Mouse (Mus musculus): ENCODE measurements around the gene Nup35. TPM values are rescaled to one million over a fixed set of nuclear protein-coding genes. Genes with fewer than 3 reads are reported as not detected.

Gene Nup35
- polyA plus RNA-seq, 1 experiment: 17.1 TPM

DNA sequence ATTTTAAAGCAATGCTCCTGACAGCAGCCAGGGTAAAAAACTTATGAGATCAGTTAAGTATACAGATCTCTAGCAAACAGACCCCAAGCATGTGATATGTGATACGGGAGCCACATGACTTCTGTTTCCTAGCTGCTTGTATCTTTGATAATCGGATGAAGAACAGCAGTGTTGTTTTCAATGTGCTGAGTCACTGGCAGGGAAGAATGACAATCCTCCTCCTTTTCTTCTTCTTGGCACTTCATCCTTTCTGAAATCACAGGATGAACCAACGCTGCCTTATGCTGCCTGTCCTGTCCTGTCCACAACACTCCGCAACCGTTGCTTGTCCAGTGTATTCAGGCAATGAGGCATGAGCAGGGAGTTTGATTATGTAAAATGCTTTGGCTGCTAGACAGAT is 20.1 kb upstream of the Nup35 start:
- TF ChIP-seq E2F4 (IDR thresholded peaks at IDR 0.05; ENCODE audit: insufficient read depth) (no peak), CEBPB (IDR thresholded peaks at IDR 0.05; ENCODE audit: insufficient read depth, poor library complexity, severe bottlenecking) (no peak), SRF (IDR thresholded peaks at IDR 0.05; ENCODE audit: control insufficient read depth, insufficient read length, low read depth) (no peak), MYOD1 (IDR thresholded peaks at IDR 0.05; ENCODE audit: control insufficient read depth in 1 of 3, insufficient read length in 2 of 3, low read depth in 2 of 3) (no peak), TCF3 (IDR thresholded peaks at IDR 0.05; ENCODE audit: insufficient read length, low read depth) (no peak), USF1 (IDR thresholded peaks at IDR 0.05; ENCODE audit: low read depth) (no peak), POLR2AphosphoS2 (IDR thresholded peaks at IDR 0.05; ENCODE audit: insufficient read length, low read depth) (no peak), MYOG (IDR thresholded peaks at IDR 0.05; ENCODE audit: control insufficient read depth in 1 of 3, insufficient read depth in 1 of 3, insufficient read length in 2 of 3, low read depth in 2 of 3) (no peak), MAX (IDR thresholded peaks at IDR 0.05; ENCODE audit: low read depth) (no peak), POLR2A (IDR thresholded peaks at IDR 0.05; ENCODE audit: insufficient read length, low read depth) (no peak), TCF12 (IDR thresholded peaks at IDR 0.05; ENCODE audit: insufficient read depth, poor library complexity, severe bottlenecking) (no peak), REST (IDR thresholded peaks at IDR 0.05; ENCODE audit: insufficient read depth, insufficient read length) (no peak)
- H3K36me3 ChIP-seq (ENCODE audit: control insufficient read depth, insufficient read depth): no peaks in the 10 kb centered on the region
- H3K4me2 ChIP-seq (ENCODE audit: low read depth): no peak overlapping the region
- H3ac ChIP-seq (ENCODE audit: control insufficient read depth, insufficient read length): no peak overlapping the region
- H3K79me2 ChIP-seq (ENCODE audit: control insufficient read depth, insufficient read depth): no peaks in the 10 kb centered on the region
- H3K4me3 ChIP-seq: no peak overlapping the region
- no peaks in the 10 kb centered on the region for H3K27me3 ChIP-seq (ENCODE audit: control insufficient read depth, insufficient read depth, insufficient read length)

- Histone ChIP-seq H3K4me3 (no peak overlapping the region), H3K4me2 (ENCODE audit: low read depth) (no peak overlapping the region), H3ac (ENCODE audit: control insufficient read depth, insufficient read length) (no peak overlapping the region), H3K36me3 (ENCODE audit: control insufficient read depth, insufficient read depth) (no peaks in the 10 kb centered on the region), H3K27me3 (ENCODE audit: control insufficient read depth, insufficient read depth, insufficient read length) (no peaks in the 10 kb centered on the region), H3K79me2 (ENCODE audit: control insufficient read depth, insufficient read depth) (no peaks in the 10 kb centered on the region)
- TF ChIP-seq MYOG (IDR thresholded peaks at IDR 0.05; ENCODE audit: control insufficient read depth in 1 of 3, insufficient read depth in 1 of 3, insufficient read length in 2 of 3, low read depth in 2 of 3) (no peak), TCF3 (IDR thresholded peaks at IDR 0.05; ENCODE audit: insufficient read length, low read depth) (no peak), USF1 (IDR thresholded peaks at IDR 0.05; ENCODE audit: low read depth) (no peak), CEBPB (IDR thresholded peaks at IDR 0.05; ENCODE audit: insufficient read depth, poor library complexity, severe bottlenecking) (no peak), MAX (IDR thresholded peaks at IDR 0.05; ENCODE audit: low read depth) (no peak), POLR2A (IDR thresholded peaks at IDR 0.05; ENCODE audit: insufficient read length, low read depth) (no peak), SRF (IDR thresholded peaks at IDR 0.05; ENCODE audit: control insufficient read depth, insufficient read length, low read depth) (no peak), MYOD1 (IDR thresholded peaks at IDR 0.05; ENCODE audit: control insufficient read depth in 1 of 3, insufficient read length in 2 of 3, low read depth in 2 of 3) (no peak), POLR2AphosphoS2 (IDR thresholded peaks at IDR 0.05; ENCODE audit: insufficient read length, low read depth) (no peak), E2F4 (IDR thresholded peaks at IDR 0.05; ENCODE audit: insufficient read depth) (no peak), TCF12 (IDR thresholded peaks at IDR 0.05; ENCODE audit: insufficient read depth, poor library complexity, severe bottlenecking) (no peak), REST (IDR thresholded peaks at IDR 0.05; ENCODE audit: insufficient read depth, insufficient read length) (no peak)
Measured at GRCm38 (mm10) chr2:80599850-80600249, 17.2 kb upstream of the Nup35 start.

DNA sequence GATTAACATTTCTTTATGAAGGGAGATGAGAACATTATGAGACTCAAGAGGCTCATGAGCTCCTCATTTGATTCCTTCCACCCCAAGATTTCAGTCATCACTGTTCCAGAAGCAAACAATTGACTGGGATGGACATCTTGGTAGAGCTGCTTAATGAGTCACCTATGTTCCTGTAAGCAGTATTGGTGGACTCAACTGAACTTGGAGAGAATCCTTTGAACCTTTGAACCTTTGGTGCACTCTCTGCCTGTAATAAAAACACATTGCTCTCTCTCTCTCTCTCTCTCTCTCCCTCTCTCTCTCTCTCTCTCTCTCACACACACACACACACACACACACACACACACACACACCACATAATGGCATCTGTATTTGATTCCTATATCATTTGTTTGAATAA is 16.4 kb upstream of the Nup35 start:
- TF ChIP-seq MYOG (IDR thresholded peaks at IDR 0.05; ENCODE audit: control insufficient read depth in 1 of 3, insufficient read depth in 1 of 3, insufficient read length in 2 of 3, low read depth in 2 of 3): no peak
- no peak for TF ChIP-seq TCF12 (IDR thresholded peaks at IDR 0.05; ENCODE audit: insufficient read depth, poor library complexity, severe bottlenecking)
- no peak for TF ChIP-seq POLR2A (IDR thresholded peaks at IDR 0.05; ENCODE audit: insufficient read length, low read depth)
- no peak for TF ChIP-seq USF1 (IDR thresholded peaks at IDR 0.05; ENCODE audit: low read depth)
- TF ChIP-seq POLR2AphosphoS2 (IDR thresholded peaks at IDR 0.05; ENCODE audit: insufficient read length, low read depth): no peak
- TF ChIP-seq SRF (IDR thresholded peaks at IDR 0.05; ENCODE audit: control insufficient read depth, insufficient read length, low read depth): no peak
- TF ChIP-seq REST (IDR thresholded peaks at IDR 0.05; ENCODE audit: insufficient read depth, insufficient read length): no peak
- no peak for TF ChIP-seq E2F4 (IDR thresholded peaks at IDR 0.05; ENCODE audit: insufficient read depth)
- TF ChIP-seq TCF3 (IDR thresholded peaks at IDR 0.05; ENCODE audit: insufficient read length, low read depth): no peak
- H3K4me3 ChIP-seq: no peak overlapping the region
- H3K27me3 ChIP-seq (ENCODE audit: control insufficient read depth, insufficient read depth, insufficient read length): no peaks in the 10 kb centered on the region
- H3K4me2 ChIP-seq (ENCODE audit: low read depth): no peak overlapping the region
- no peaks in the 10 kb centered on the region for H3K79me2 ChIP-seq (ENCODE audit: control insufficient read depth, insufficient read depth)
- H3ac ChIP-seq (ENCODE audit: control insufficient read depth, insufficient read length): no peak overlapping the region
- no peaks in the 10 kb centered on the region for H3K36me3 ChIP-seq (ENCODE audit: control insufficient read depth, insufficient read depth)

DNA sequence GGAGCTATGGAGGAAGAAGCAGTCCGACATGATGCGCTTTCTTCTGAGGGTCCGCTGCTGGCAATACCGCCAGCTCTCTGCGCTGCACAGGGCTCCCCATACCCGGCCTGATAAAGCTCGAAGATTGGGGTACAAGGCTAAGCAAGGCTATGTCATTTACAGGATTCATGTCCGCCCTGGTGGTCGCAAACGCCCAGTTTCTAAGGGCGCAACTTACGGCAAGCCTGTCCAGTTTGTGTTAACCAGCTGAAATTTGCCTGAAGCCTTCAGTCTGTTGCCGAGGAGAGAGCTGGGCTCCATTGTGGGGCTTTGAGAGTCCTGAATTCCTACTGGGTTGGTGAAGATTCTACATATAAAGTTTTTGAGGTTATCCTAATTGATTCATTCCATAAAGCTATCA is 14.3 kb upstream of the Nup35 start:
- Histone ChIP-seq H3K79me2 (ENCODE audit: control insufficient read depth, insufficient read depth) (no peaks in the 10 kb centered on the region), H3ac (ENCODE audit: control insufficient read depth, insufficient read length) (no peak overlapping the region), H3K4me2 (ENCODE audit: low read depth) (no peak overlapping the region), H3K36me3 (ENCODE audit: control insufficient read depth, insufficient read depth) (no peaks in the 10 kb centered on the region), H3K27me3 (ENCODE audit: control insufficient read depth, insufficient read depth, insufficient read length) (no peaks in the 10 kb centered on the region), H3K4me3 (no peak overlapping the region)
- no peak for TF ChIP-seq POLR2A (IDR thresholded peaks at IDR 0.05; ENCODE audit: insufficient read length, low read depth)
- TF ChIP-seq SRF (IDR thresholded peaks at IDR 0.05; ENCODE audit: control insufficient read depth, insufficient read length, low read depth): no peak
- TF ChIP-seq POLR2AphosphoS2 (IDR thresholded peaks at IDR 0.05; ENCODE audit: insufficient read length, low read depth): no peak
- no peak for TF ChIP-seq TCF12 (IDR thresholded peaks at IDR 0.05; ENCODE audit: insufficient read depth, poor library complexity, severe bottlenecking)
- no peak for TF ChIP-seq REST (IDR thresholded peaks at IDR 0.05; ENCODE audit: insufficient read depth, insufficient read length)
- TF ChIP-seq MYOG (IDR thresholded peaks at IDR 0.05; ENCODE audit: control insufficient read depth in 1 of 3, insufficient read depth in 1 of 3, insufficient read length in 2 of 3, low read depth in 2 of 3): no peak
- TF ChIP-seq CEBPB (IDR thresholded peaks at IDR 0.05; ENCODE audit: insufficient read depth, poor library complexity, severe bottlenecking): no peak
- no peak for TF ChIP-seq TCF3 (IDR thresholded peaks at IDR 0.05; ENCODE audit: insufficient read length, low read depth)
- no peak for TF ChIP-seq MAX (IDR thresholded peaks at IDR 0.05; ENCODE audit: low read depth)
- no peak for TF ChIP-seq E2F4 (IDR thresholded peaks at IDR 0.05; ENCODE audit: insufficient read depth)
- no peak for TF ChIP-seq MYOD1 (IDR thresholded peaks at IDR 0.05; ENCODE audit: control insufficient read depth in 1 of 3, insufficient read length in 2 of 3, low read depth in 2 of 3)
- no peak for TF ChIP-seq USF1 (IDR thresholded peaks at IDR 0.05; ENCODE audit: low read depth)

All from myocyte (in vitro differentiated cells).